Mouse (Mus musculus) bone marrow macrophage, adult 2 months (primary cell): ENCODE results near the gene Rbm6.

Experiments
- CTCF ChIP-seq: IDR thresholded peaks from 2 replicates; pipeline ENCODE4 v1.5.1; 2012; ENCODE audit warnings: low read depth, mild to moderate bottlenecking, low read length, moderate library complexity
- POLR2A ChIP-seq: IDR thresholded peaks from 2 replicates; pipeline ENCODE4 v1.6.1; 2012; ENCODE audit warnings: mild to moderate bottlenecking, low read depth, low read length, borderline replicate concordance

- no peak for TF ChIP-seq POLR2A
- no peak for TF ChIP-seq CTCF
Measured at GRCm38 (mm10) chr9:107770374-107771290, 102.4 kb downstream of the Rbm6 start, which contains the start of gene Rbm5.
